Comparison of ENCODE assay signal across 12 mouse cellular contexts in the genomic region with DNA sequence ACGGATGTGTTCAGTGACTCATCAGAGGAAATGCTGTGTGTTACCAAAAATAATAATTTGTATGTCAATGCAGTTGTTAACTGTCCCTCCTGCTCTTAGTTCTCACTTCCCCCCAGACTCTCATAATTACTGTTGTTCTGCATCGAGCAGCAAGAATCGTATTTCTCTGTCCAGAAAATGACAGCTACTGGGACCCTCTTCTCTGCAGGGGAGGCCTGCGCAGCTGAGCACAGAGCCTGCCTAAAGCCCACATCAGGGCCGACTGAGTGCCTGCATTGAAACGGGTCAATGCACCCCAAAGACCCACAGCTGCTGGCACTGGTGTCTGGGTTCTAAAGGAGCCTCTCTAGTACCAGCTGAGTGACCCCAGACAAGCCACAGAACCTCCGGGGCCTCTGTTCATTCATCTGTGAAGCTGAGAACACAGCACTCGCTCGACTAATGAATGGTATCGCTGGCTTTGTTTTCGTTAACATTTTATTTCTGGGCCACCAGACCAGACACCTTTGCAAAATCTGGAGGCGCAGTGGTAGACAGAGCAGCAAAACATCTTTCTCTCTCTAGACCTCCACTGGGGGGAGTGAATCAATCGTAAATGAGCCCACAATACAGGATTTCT.
DNase-seq lines count a peak whose midpoint lies in the region; ATAC-seq and TF ChIP-seq lines count a peak whose summit lies in the region.
"Had no signal": no experiment of that assay in that cellular context is flagged by ENCODE, and none has a peak within 500 bp of the region (broad histone marks: within the 10 kb centered on the region; RNA-seq: fewer than 3 reads in every experiment).

No protein-coding gene starts in this region.

- 34% methylated on average over 13 of the region's 13 CpGs for WGBS in kidney, adult 2 months
- 27% methylated on average over 13 of the region's 13 CpGs for WGBS in forebrain, embryonic 11.5 days
- WGBS in cerebellum, adult 2 months = 26% methylated on average over 13 of the region's 13 CpGs

- TF ChIP-seq POLR2A in kidney, adult 2 months (IDR thresholded peaks at IDR 0.05; ENCODE audit: low read depth, low read length) = no peak
- TF ChIP-seq POLR2A in cerebellum, adult 2 months (IDR thresholded peaks at IDR 0.05; ENCODE audit: borderline replicate concordance, insufficient read depth, low read length) = no peak

- H3K4me2 ChIP-seq in forebrain, embryonic 11.5 days (ENCODE audit: low read depth, low read length, severe bottlenecking) = no peak overlapping the region
- H3K4me2 ChIP-seq: limb, embryonic 15.5 days had no signal

- H3K9me3 ChIP-seq in forebrain, embryonic 11.5 days (ENCODE audit: control insufficient read depth, low read length) = no peaks in the 10 kb centered on the region
- H3K9me3 ChIP-seq: limb, embryonic 15.5 days had no signal

- ATAC-seq in forebrain, embryonic 11.5 days (replicated peaks; ENCODE audit: low FRiP score) = peak; percentile 89
- ATAC-seq: activated CD4-positive, CD25-positive, alpha-beta regulatory T cell, adult 4 months had no signal

- H3K4me3 ChIP-seq in kidney, adult 2 months (ENCODE audit: insufficient read depth, low read depth, low read length) = no peak overlapping the region
- no peak overlapping the region for H3K4me3 ChIP-seq in forebrain, embryonic 11.5 days (ENCODE audit: low read depth, low read length)
- no peak overlapping the region for H3K4me3 ChIP-seq in cerebellum, adult 2 months (replicated peaks; ENCODE audit: insufficient read depth, low read depth, low read length)
- H3K4me3 ChIP-seq: limb, embryonic 15.5 days; myocyte had no signal

- DNase-seq in kidney, adult 2 months = peak; percentile 60
- DNase-seq in kidney, postnatal 14 days = no peak
- peak; percentile 76 for DNase-seq in forebrain, embryonic 11.5 days (ENCODE audit: low spot score)
- peak; percentile 20 to 34 for DNase-seq in kidney, postnatal 4 days
- peak; percentile 64 for DNase-seq in retina, embryonic 14.5 days (ENCODE audit: low spot score)
- no peak for DNase-seq in right cerebral cortex, postnatal 25 days
- DNase-seq in cerebellum, adult 2 months = no peak
- DNase-seq in left cerebral cortex, adult 9 months (ENCODE audit: low spot score in 2 of 2) = no peak
- DNase-seq: gastrocnemius, postnatal 36 days had no signal

- H3K4me1 ChIP-seq in kidney, adult 2 months (ENCODE audit: control insufficient read depth, insufficient read depth, low read length) = 0 out of 2 replicates have a peak, but pooled peaks cover 6% of the 10 kb centered on the region
- 0 out of 2 replicates have a peak, but pooled peaks cover 1% of the 10 kb centered on the region for H3K4me1 ChIP-seq in forebrain, embryonic 11.5 days (replicated peaks; ENCODE audit: control insufficient read depth, insufficient read depth, low read length)
- peaks cover 3% of the 10 kb centered on the region; the same call in 1 of the 2 replicates for H3K4me1 ChIP-seq in cerebellum, adult 2 months (ENCODE audit: control insufficient read depth, insufficient read depth, low read length)

- no peaks in the 10 kb centered on the region for H3K27me3 ChIP-seq in kidney, adult 2 months (replicated peaks; ENCODE audit: control insufficient read depth, insufficient read depth, low read length)
- H3K27me3 ChIP-seq in forebrain, embryonic 11.5 days (ENCODE audit: control insufficient read depth, insufficient read depth, low read length) = no peaks in the 10 kb centered on the region; the same call in 1 of the 2 replicates
- no peaks in the 10 kb centered on the region for H3K27me3 ChIP-seq in cerebellum, adult 2 months (ENCODE audit: control insufficient read depth, insufficient read depth, low read length)

- no peak overlapping the region for H3K9ac ChIP-seq in forebrain, embryonic 11.5 days (ENCODE audit: low read length)
- H3K9ac ChIP-seq: limb, embryonic 15.5 days had no signal

- no peaks in the 10 kb centered on the region for H3K36me3 ChIP-seq in kidney, adult 2 months (ENCODE audit: control insufficient read depth, insufficient read depth, low read length)
- H3K36me3 ChIP-seq in forebrain, embryonic 11.5 days (ENCODE audit: control insufficient read depth, insufficient read depth, low read length) = no peaks in the 10 kb centered on the region
- H3K36me3 ChIP-seq: limb, embryonic 15.5 days had no signal

- H3K27ac ChIP-seq in kidney, adult 2 months (ENCODE audit: insufficient read depth, low read depth, low read length) = no peak overlapping the region
- H3K27ac ChIP-seq in forebrain, embryonic 11.5 days (ENCODE audit: low read depth, low read length) = no peak overlapping the region
- no peak overlapping the region for H3K27ac ChIP-seq in cerebellum, adult 2 months (ENCODE audit: insufficient read depth, low read length)
- H3K27ac ChIP-seq: limb, embryonic 15.5 days had no signal

- TF ChIP-seq CTCF in kidney, adult 2 months (conservative IDR thresholded peaks at IDR 0.05; ENCODE audit: insufficient read depth, insufficient read length, low read depth, low read length) = no peak
- TF ChIP-seq CTCF in cerebellum, adult 2 months (IDR thresholded peaks at IDR 0.05; ENCODE audit: borderline replicate concordance, insufficient read depth, low read depth, low read length) = no peak

Comparison
In these comparisons a context has a peak if more than half of its experiments do, and no peak if none do; other contexts are left out.
1. DNase-seq: peak in kidney, adult 2 months (single experiment), forebrain, embryonic 11.5 days (single experiment), kidney, postnatal 4 days (2 of 2) and retina, embryonic 14.5 days (single experiment); none in kidney, postnatal 14 days (single experiment), right cerebral cortex, postnatal 25 days (single experiment), cerebellum, adult 2 months (0 of 2) and left cerebral cortex, adult 9 months (0 of 2).